Mouse (Mus musculus): Measurements from ENCODE around the gene Gm20696. TPM values are rescaled to one million over a fixed set of nuclear protein-coding genes. Genes with fewer than 3 reads are reported as not detected.

Gm20696 gene
- polyA plus RNA-seq, 1 experiment from 2014 or later, result 6.0 TPM

GRCm38 (mm10) chr6:99429378-99430131 lies 237.0 kb downstream of the Gm20696 start:
- ATAC-seq (ENCODE audit: low FRiP score), result no peak
- no peaks in the 10 kb centered on the region for H3K27me3 ChIP-seq (ENCODE audit: control insufficient read depth, insufficient read depth, low read length)

GRCm38 (mm10) chr6:99428961-99429360 lies 237.6 kb downstream of the Gm20696 start:
- Histone ChIP-seq H3K4me2 (replicated peaks; ENCODE audit: low read depth, low read length) (no peak overlapping the region), H3K4me3 (ENCODE audit: low read depth, low read length) (no peak overlapping the region), H3K9ac (ENCODE audit: low read depth, low read length) (no peak overlapping the region), H3K27me3 (ENCODE audit: control insufficient read depth, insufficient read depth, low read length) (no peaks in the 10 kb centered on the region), H3K36me3 (ENCODE audit: control insufficient read depth, insufficient read depth, low read length) (no peaks in the 10 kb centered on the region), H3K4me1 (replicated peaks; ENCODE audit: control insufficient read depth, insufficient read depth, low read length) (no peaks in the 10 kb centered on the region), H3K27ac (ENCODE audit: low read depth, low read length) (no peak overlapping the region), H3K9me3 (ENCODE audit: control insufficient read depth, low read length) (no peaks in the 10 kb centered on the region)
- DNase-seq (ENCODE audit: low spot score), result no peak
- no peak for ATAC-seq (ENCODE audit: low FRiP score)
- 64% methylated on average over 2 of the region's 2 CpGs for WGBS

More at GRCm38 (mm10) chr6:99429378-99430131, 237.0 kb downstream of the Gm20696 start:
- Histone ChIP-seq H3K4me1 (replicated peaks; ENCODE audit: control insufficient read depth, insufficient read depth, low read length) (no peaks in the 10 kb centered on the region), H3K4me3 (ENCODE audit: low read depth, low read length) (no peak overlapping the region), H3K27ac (ENCODE audit: low read depth, low read length) (no peak overlapping the region), H3K9ac (ENCODE audit: low read depth, low read length) (no peak overlapping the region), H3K36me3 (ENCODE audit: control insufficient read depth, insufficient read depth, low read length) (no peaks in the 10 kb centered on the region), H3K9me3 (ENCODE audit: control insufficient read depth, low read length) (no peaks in the 10 kb centered on the region), H3K4me2 (replicated peaks; ENCODE audit: low read depth, low read length) (no peak overlapping the region)
- DNase-seq (ENCODE audit: low spot score), result no peak
- 87% methylated on average over 16 of the region's 16 CpGs for WGBS

- Histone ChIP-seq H3K9ac (ENCODE audit: low read depth, low read length) (no peak overlapping the region), H3K4me3 (ENCODE audit: low read depth, low read length) (no peak overlapping the region), H3K36me3 (ENCODE audit: control insufficient read depth, insufficient read depth, low read length) (no peaks in the 10 kb centered on the region), H3K27ac (ENCODE audit: low read depth, low read length) (no peak overlapping the region), H3K9me3 (ENCODE audit: control insufficient read depth, low read length) (no peaks in the 10 kb centered on the region), H3K27me3 (ENCODE audit: control insufficient read depth, insufficient read depth, low read length) (no peaks in the 10 kb centered on the region), H3K4me1 (replicated peaks; ENCODE audit: control insufficient read depth, insufficient read depth, low read length) (no peaks in the 10 kb centered on the region), H3K4me2 (replicated peaks; ENCODE audit: low read depth, low read length) (no peak overlapping the region)
- WGBS, result 89% methylated on average over 4 of the region's 4 CpGs
- ATAC-seq (ENCODE audit: low FRiP score) (no peak), DNase-seq (ENCODE audit: low spot score) (no peak)
Observed at GRCm38 (mm10) chr6:99427301-99427700, 239.3 kb downstream of the Gm20696 start.

- Histone ChIP-seq H3K36me3 (ENCODE audit: control insufficient read depth, insufficient read depth, low read length) (no peaks in the 10 kb centered on the region), H3K9ac (ENCODE audit: low read depth, low read length) (no peak overlapping the region), H3K9me3 (ENCODE audit: control insufficient read depth, low read length) (no peaks in the 10 kb centered on the region), H3K27me3 (ENCODE audit: control insufficient read depth, insufficient read depth, low read length) (no peaks in the 10 kb centered on the region), H3K4me3 (ENCODE audit: low read depth, low read length) (no peak overlapping the region), H3K4me2 (replicated peaks; ENCODE audit: low read depth, low read length) (no peak overlapping the region), H3K4me1 (replicated peaks; ENCODE audit: control insufficient read depth, insufficient read depth, low read length) (no peaks in the 10 kb centered on the region), H3K27ac (ENCODE audit: low read depth, low read length) (no peak overlapping the region)
- WGBS, result 61% methylated on average over 3 of the region's 3 CpGs
- ATAC-seq (ENCODE audit: low FRiP score) (no peak), DNase-seq (ENCODE audit: low spot score) (no peak)
Observed at GRCm38 (mm10) chr6:99425044-99425443, 241.6 kb downstream of the Gm20696 start.

GRCm38 (mm10) chr6:99420666-99421065 lies 245.9 kb downstream of the Gm20696 start:
- no peak overlapping the region for H3K4me2 ChIP-seq (replicated peaks; ENCODE audit: low read depth, low read length)
- no peak overlapping the region for H3K9ac ChIP-seq (ENCODE audit: low read depth, low read length)
- WGBS, result 92% methylated on average over 8 of the region's 8 CpGs
- H3K4me1 ChIP-seq (replicated peaks; ENCODE audit: control insufficient read depth, insufficient read depth, low read length), result no peaks in the 10 kb centered on the region
- H3K27ac ChIP-seq (ENCODE audit: low read depth, low read length), result no peak overlapping the region
- no peak for DNase-seq (ENCODE audit: low spot score)
- no peaks in the 10 kb centered on the region for H3K27me3 ChIP-seq (ENCODE audit: control insufficient read depth, insufficient read depth, low read length)
- ATAC-seq (ENCODE audit: low FRiP score), result no peak
- H3K36me3 ChIP-seq (ENCODE audit: control insufficient read depth, insufficient read depth, low read length), result no peaks in the 10 kb centered on the region
- no peak overlapping the region for H3K4me3 ChIP-seq (ENCODE audit: low read depth, low read length)
- no peaks in the 10 kb centered on the region for H3K9me3 ChIP-seq (ENCODE audit: control insufficient read depth, low read length)

GRCm38 (mm10) chr6:99412598-99412997 lies 254.0 kb downstream of the Gm20696 start:
- no peak for ATAC-seq (ENCODE audit: low FRiP score)
- no peak overlapping the region for H3K27ac ChIP-seq (ENCODE audit: low read depth, low read length)
- H3K9me3 ChIP-seq (ENCODE audit: control insufficient read depth, low read length), result no peaks in the 10 kb centered on the region
- WGBS, result 85% methylated on average over 6 of the region's 6 CpGs
- DNase-seq (ENCODE audit: low spot score), result no peak
- no peaks in the 10 kb centered on the region for H3K36me3 ChIP-seq (ENCODE audit: control insufficient read depth, insufficient read depth, low read length)
- H3K4me3 ChIP-seq (ENCODE audit: low read depth, low read length), result no peak overlapping the region
- no peak overlapping the region for H3K4me2 ChIP-seq (replicated peaks; ENCODE audit: low read depth, low read length)
- H3K9ac ChIP-seq (ENCODE audit: low read depth, low read length), result no peak overlapping the region
- H3K27me3 ChIP-seq (ENCODE audit: control insufficient read depth, insufficient read depth, low read length), result no peaks in the 10 kb centered on the region
- no peaks in the 10 kb centered on the region for H3K4me1 ChIP-seq (replicated peaks; ENCODE audit: control insufficient read depth, insufficient read depth, low read length)

GRCm38 (mm10) chr6:99409602-99410001 lies 257.0 kb downstream of the Gm20696 start:
- no peak overlapping the region for H3K4me2 ChIP-seq (replicated peaks; ENCODE audit: low read depth, low read length)
- H3K27me3 ChIP-seq (ENCODE audit: control insufficient read depth, insufficient read depth, low read length), result no peaks in the 10 kb centered on the region
- no peak for ATAC-seq (ENCODE audit: low FRiP score)
- no peak overlapping the region for H3K4me3 ChIP-seq (ENCODE audit: low read depth, low read length)
- H3K36me3 ChIP-seq (ENCODE audit: control insufficient read depth, insufficient read depth, low read length), result no peaks in the 10 kb centered on the region
- no peaks in the 10 kb centered on the region for H3K4me1 ChIP-seq (replicated peaks; ENCODE audit: control insufficient read depth, insufficient read depth, low read length)
- 88% methylated on average over 5 of the region's 5 CpGs for whole genome bisulfite sequencing
- H3K9me3 ChIP-seq (ENCODE audit: control insufficient read depth, low read length), result no peaks in the 10 kb centered on the region
- no peak overlapping the region for H3K9ac ChIP-seq (ENCODE audit: low read depth, low read length)
- no peak overlapping the region for H3K27ac ChIP-seq (ENCODE audit: low read depth, low read length)
- DNase-seq (ENCODE audit: low spot score), result no peak

GRCm38 (mm10) chr6:99408880-99409279 lies 257.7 kb downstream of the Gm20696 start:
- no peaks in the 10 kb centered on the region for H3K9me3 ChIP-seq (ENCODE audit: control insufficient read depth, low read length)
- no peaks in the 10 kb centered on the region for H3K4me1 ChIP-seq (replicated peaks; ENCODE audit: control insufficient read depth, insufficient read depth, low read length)
- no peaks in the 10 kb centered on the region for H3K27me3 ChIP-seq (ENCODE audit: control insufficient read depth, insufficient read depth, low read length)
- H3K36me3 ChIP-seq (ENCODE audit: control insufficient read depth, insufficient read depth, low read length), result no peaks in the 10 kb centered on the region
- H3K4me3 ChIP-seq (ENCODE audit: low read depth, low read length), result no peak overlapping the region
- H3K27ac ChIP-seq (ENCODE audit: low read depth, low read length), result no peak overlapping the region
- 84% methylated on average over 4 of the region's 4 CpGs for WGBS
- DNase-seq (ENCODE audit: low spot score) (no peak), ATAC-seq (ENCODE audit: low FRiP score) (no peak)
- no peak overlapping the region for H3K4me2 ChIP-seq (replicated peaks; ENCODE audit: low read depth, low read length)
- no peak overlapping the region for H3K9ac ChIP-seq (ENCODE audit: low read depth, low read length)

- H3K36me3 ChIP-seq (ENCODE audit: control insufficient read depth, insufficient read depth, low read length), result no peaks in the 10 kb centered on the region
- H3K27ac ChIP-seq (ENCODE audit: low read depth, low read length), result no peak overlapping the region
- DNase-seq (ENCODE audit: low spot score), result no peak
- no peaks in the 10 kb centered on the region for H3K27me3 ChIP-seq (ENCODE audit: control insufficient read depth, insufficient read depth, low read length)
- H3K4me1 ChIP-seq (replicated peaks; ENCODE audit: control insufficient read depth, insufficient read depth, low read length), result no peaks in the 10 kb centered on the region
- ATAC-seq (ENCODE audit: low FRiP score), result no peak
- WGBS, result 94% methylated on average over 6 of the region's 6 CpGs
- no peaks in the 10 kb centered on the region for H3K9me3 ChIP-seq (ENCODE audit: control insufficient read depth, low read length)
- H3K9ac ChIP-seq (ENCODE audit: low read depth, low read length), result no peak overlapping the region
- no peak overlapping the region for H3K4me2 ChIP-seq (replicated peaks; ENCODE audit: low read depth, low read length)
- H3K4me3 ChIP-seq (ENCODE audit: low read depth, low read length), result no peak overlapping the region
Observed at GRCm38 (mm10) chr6:99403755-99404390, 262.7 kb downstream of the Gm20696 start.
